Comparison of ENCODE assay signal across 12 mouse cellular contexts in the genomic region with DNA sequence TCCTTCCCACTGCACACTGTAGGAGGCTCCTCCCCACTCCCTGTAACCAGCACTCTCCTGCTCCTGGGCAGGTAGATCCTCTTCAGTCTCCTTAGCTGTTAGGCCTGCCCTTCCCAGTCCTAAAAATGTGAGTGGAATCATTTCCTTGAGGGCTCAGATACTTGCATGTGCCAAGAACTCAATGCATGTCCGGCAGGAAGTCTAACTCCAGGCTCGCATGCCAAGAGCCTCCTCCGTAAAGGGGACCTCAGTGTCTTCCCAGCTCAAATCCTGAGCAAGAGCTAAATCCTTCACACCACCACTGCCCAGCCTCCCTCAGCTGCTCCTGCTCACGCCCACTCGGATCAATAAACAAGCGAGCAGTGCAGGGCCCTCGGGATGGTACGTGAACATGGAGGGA. TPM values are rescaled to one million over a fixed set of nuclear protein-coding genes. Genes with fewer than 3 reads are reported as not detected.
DNase-seq lines count a peak whose midpoint lies in the region; ATAC-seq lines count a peak whose summit lies in the region.
"Had no signal": no experiment of that assay in that cellular context is flagged by ENCODE, and none has a peak within 500 bp of the region (broad histone marks: within the 10 kb centered on the region; RNA-seq: fewer than 3 reads in every experiment).

No protein-coding gene starts in this region.

- 46% methylated on average over 8 of the region's 8 CpGs for WGBS in hindbrain, embryonic 12.5 days
- 55% methylated on average over 8 of the region's 8 CpGs for WGBS in hindbrain, embryonic 16.5 days
- WGBS in kidney, embryonic 14.5 days = 29% methylated on average over 8 of the region's 8 CpGs

- no peak for ATAC-seq in hindbrain, embryonic 12.5 days (ENCODE audit: low FRiP score)
- ATAC-seq in hindbrain, embryonic 16.5 days = no peak
- ATAC-seq in kidney, embryonic 14.5 days (ENCODE audit: low FRiP score, low TSS enrichment) = no peak
- ATAC-seq: forebrain, embryonic 13.5 days had no signal

- DNase-seq in heart, adult 18-20 months = peak; percentile 58 to 82
- peak; percentile 72 for DNase-seq in lung, postnatal 10 days
- DNase-seq in cerebellum, adult 9-10 months = no peak
- DNase-seq in spleen, postnatal 10 days (ENCODE audit: low spot score in 2 of 2) = no peak
- no peak for DNase-seq in thymus, adult 18-20 months
- DNase-seq: right cerebral cortex, postnatal 4 days had no signal

- H3K27ac ChIP-seq in hindbrain, embryonic 12.5 days = 0 out of 2 replicates have a peak overlapping the region, but pooled peaks have one; percentile 4
- H3K27ac ChIP-seq in hindbrain, embryonic 16.5 days (ENCODE audit: low read depth, low read length) = no peak overlapping the region
- H3K27ac ChIP-seq in kidney, embryonic 14.5 days (ENCODE audit: low read depth, low read length) = peak overlapping the region; percentile 43; the same call in 1 of the 2 replicates
- H3K27ac ChIP-seq: forebrain, embryonic 13.5 days had no signal

- no peak overlapping the region for H3K4me3 ChIP-seq in hindbrain, embryonic 12.5 days
- H3K4me3 ChIP-seq in hindbrain, embryonic 16.5 days (ENCODE audit: low read length) = no peak overlapping the region
- H3K4me3 ChIP-seq in kidney, embryonic 14.5 days (ENCODE audit: low read length) = no peak overlapping the region
- H3K4me3 ChIP-seq: forebrain, embryonic 13.5 days had no signal

- no peaks in the 10 kb centered on the region for H3K36me3 ChIP-seq in hindbrain, embryonic 12.5 days
- no peaks in the 10 kb centered on the region for H3K36me3 ChIP-seq in hindbrain, embryonic 16.5 days (ENCODE audit: control insufficient read depth, insufficient read depth, low read length)
- H3K36me3 ChIP-seq in kidney, embryonic 14.5 days (ENCODE audit: control insufficient read depth, insufficient read depth, low read length) = peaks cover 40% of the 10 kb centered on the region

- no peak overlapping the region for H3K9ac ChIP-seq in hindbrain, embryonic 12.5 days
- H3K9ac ChIP-seq in hindbrain, embryonic 16.5 days (ENCODE audit: low read depth, low read length) = no peak overlapping the region
- no peak overlapping the region for H3K9ac ChIP-seq in kidney, embryonic 14.5 days (ENCODE audit: low read depth, low read length)
- H3K9ac ChIP-seq: forebrain, embryonic 13.5 days had no signal

- peaks cover 27% of the 10 kb centered on the region for H3K4me1 ChIP-seq in hindbrain, embryonic 12.5 days
- no peaks in the 10 kb centered on the region; the same call in 1 of the 2 replicates for H3K4me1 ChIP-seq in hindbrain, embryonic 16.5 days (ENCODE audit: control insufficient read depth, insufficient read depth, low read depth, low read length)
- H3K4me1 ChIP-seq in kidney, embryonic 14.5 days (ENCODE audit: control insufficient read depth, insufficient read depth, low read length) = peaks cover 24% of the 10 kb centered on the region

- H3K4me2 ChIP-seq in hindbrain, embryonic 12.5 days (replicated peaks) = no peak overlapping the region
- no peak overlapping the region for H3K4me2 ChIP-seq in hindbrain, embryonic 16.5 days (ENCODE audit: low read length)
- H3K4me2 ChIP-seq in kidney, embryonic 14.5 days (replicated peaks; ENCODE audit: low read depth, low read length) = no peak overlapping the region
- H3K4me2 ChIP-seq: forebrain, embryonic 13.5 days had no signal

- H3K27me3 ChIP-seq in hindbrain, embryonic 12.5 days = no peaks in the 10 kb centered on the region
- no peaks in the 10 kb centered on the region for H3K27me3 ChIP-seq in hindbrain, embryonic 16.5 days (replicated peaks; ENCODE audit: control insufficient read depth, insufficient read depth, low read length)
- no peaks in the 10 kb centered on the region for H3K27me3 ChIP-seq in kidney, embryonic 14.5 days (ENCODE audit: control insufficient read depth, insufficient read depth, low read length)
- H3K27me3 ChIP-seq: forebrain, embryonic 13.5 days had no signal

- H3K9me3 ChIP-seq in hindbrain, embryonic 12.5 days (replicated peaks) = no peaks in the 10 kb centered on the region
- no peaks in the 10 kb centered on the region for H3K9me3 ChIP-seq in hindbrain, embryonic 16.5 days (ENCODE audit: control insufficient read depth, low read length)
- no peaks in the 10 kb centered on the region for H3K9me3 ChIP-seq in kidney, embryonic 14.5 days (ENCODE audit: control insufficient read depth, low read length)
- H3K9me3 ChIP-seq: forebrain, embryonic 13.5 days; G1E had no signal

RNA-seq across cellular contexts. Expression of a gene that starts 1.0 kb away (rescaled TPM):
- 0.43 and 1.6 TPM in 2 replicates for polyA plus RNA-seq in hindbrain, embryonic 12.5 days (2016; fragmentation: Nextera tagmentation; extraction: Ambion mirVana)
- 0.49 and 1.7 TPM in 2 replicates for polyA plus RNA-seq in hindbrain, embryonic 16.5 days (2015; fragmentation: Nextera tagmentation; extraction: Ambion mirVana)
- under 1 TPM in 1 of 2 experiments, not detected in 1; 0.46 TPM for total RNA-seq in heart, adult 18-20 months (2021)
- polyA plus RNA-seq in kidney, embryonic 14.5 days (2014; fragmentation: Nextera tagmentation; extraction: Ambion mirVana) = 2.2 and 2.6 TPM in 2 replicates
- total RNA-seq: layer of hippocampus, postnatal 14 days had no signal

RNA-seq across cellular contexts. Expression of a gene that starts 4.7 kb away (rescaled TPM):
- 0.97 TPM in 1 of 2 replicates, not detected in the other for polyA plus RNA-seq in hindbrain, embryonic 12.5 days (2016; fragmentation: Nextera tagmentation; extraction: Ambion mirVana)
- not detected in 2 replicates for polyA plus RNA-seq in hindbrain, embryonic 16.5 days (2015; fragmentation: Nextera tagmentation; extraction: Ambion mirVana)
- total RNA-seq in heart, adult 18-20 months (2021) = not detected
- not detected in 2 replicates for polyA plus RNA-seq in kidney, embryonic 14.5 days (2014; fragmentation: Nextera tagmentation; extraction: Ambion mirVana)
- total RNA-seq: G1E; layer of hippocampus, postnatal 14 days had no signal
- polyA plus RNA-seq: forebrain, embryonic 13.5 days; G1E had no signal

RNA-seq across cellular contexts. Expression of a gene that starts 4.7 kb away (rescaled TPM):
- polyA plus RNA-seq in hindbrain, embryonic 12.5 days (2016; fragmentation: Nextera tagmentation; extraction: Ambion mirVana) = 326 and 340 TPM in 2 replicates
- polyA plus RNA-seq in hindbrain, embryonic 16.5 days (2015; fragmentation: Nextera tagmentation; extraction: Ambion mirVana) = 182 and 202 TPM in 2 replicates
- 10 to 100 TPM; 98.8 to 99.4 TPM for total RNA-seq in heart, adult 18-20 months (2021)
- polyA plus RNA-seq in kidney, embryonic 14.5 days (2014; fragmentation: Nextera tagmentation; extraction: Ambion mirVana) = 1,039 and 1,151 TPM in 2 replicates

RNA-seq across cellular contexts. Expression of a gene that starts 9.9 kb away (rescaled TPM):
- polyA plus RNA-seq in hindbrain, embryonic 12.5 days (2016; fragmentation: Nextera tagmentation; extraction: Ambion mirVana) = 15.5 and 16.8 TPM in 2 replicates
- 8.3 and 10.4 TPM in 2 replicates for polyA plus RNA-seq in hindbrain, embryonic 16.5 days (2015; fragmentation: Nextera tagmentation; extraction: Ambion mirVana)
- 1 to 10 TPM; 3.5 to 4.3 TPM for total RNA-seq in heart, adult 18-20 months (2021)
- polyA plus RNA-seq in kidney, embryonic 14.5 days (2014; fragmentation: Nextera tagmentation; extraction: Ambion mirVana) = 15.9 and 20.5 TPM in 2 replicates

RNA-seq across cellular contexts. Expression of a gene that starts 16.0 kb away (rescaled TPM):
- 8.8 and 9.1 TPM in 2 replicates for polyA plus RNA-seq in hindbrain, embryonic 12.5 days (2016; fragmentation: Nextera tagmentation; extraction: Ambion mirVana)
- 15.2 and 19.4 TPM in 2 replicates for polyA plus RNA-seq in hindbrain, embryonic 16.5 days (2015; fragmentation: Nextera tagmentation; extraction: Ambion mirVana)
- total RNA-seq in heart, adult 18-20 months (2021) = 1 to 10 TPM; 2.6 to 8.3 TPM
- 54.4 and 61.4 TPM in 2 replicates for polyA plus RNA-seq in kidney, embryonic 14.5 days (2014; fragmentation: Nextera tagmentation; extraction: Ambion mirVana)
- polyA plus RNA-seq: G1E had no signal

Comparison
In these comparisons a context has a peak if more than half of its experiments do, and no peak if none do; other contexts are left out.
1. DNase-seq: peak in heart, adult 18-20 months (2 of 2) and lung, postnatal 10 days (single experiment); none in cerebellum, adult 9-10 months (single experiment), spleen, postnatal 10 days (0 of 2) and thymus, adult 18-20 months (0 of 2).